Mouse (Mus musculus) lung, postnatal 0 days (tissue): ENCODE measurements around the gene Cdh13. TPM values are rescaled to one million over a fixed set of nuclear protein-coding genes. Genes with fewer than 3 reads are reported as not detected.
A peak's percentile ranks its signal among the peaks of the same experiment; 100 is the strongest.

ENCODE experiments used
- ATAC-seq: fragments of 200-750 bp; cut with Nextera tagmentation; 2 replicates; pipeline ENCODE4 v1.8.0; 2017; ENCODE audit warnings: moderate library complexity
- DNase-seq: peaks from one replicate; pipeline ENCODE4 v3.0.0-alpha.2; 2016; ENCODE audit warnings: low spot score
- H3K27ac ChIP-seq: fragments of 300-500 bp; sonication (generic); 2 replicates; pipeline ENCODE4 v1.5.1; 2014; ENCODE audit warnings: antibody characterized with exemption, mild to moderate bottlenecking, low read length, mixed read lengths
- H3K27me3 ChIP-seq: fragments of 300-500 bp; sonication (generic); replicated peaks from 2 replicates; pipeline ENCODE4 v1.6.1; 2014; ENCODE audit warnings: low read length, mixed read lengths; ENCODE audit not compliant: insufficient read depth
- H3K36me3 ChIP-seq: fragments of 300-500 bp; sonication (generic); 2 replicates; pipeline ENCODE4 v1.6.1; 2014; ENCODE audit warnings: low read length, mixed read lengths; ENCODE audit not compliant: insufficient read depth
- H3K4me1 ChIP-seq: fragments of 300-500 bp; sonication (generic); 2 replicates; pipeline ENCODE4 v1.6.1; 2014; ENCODE audit warnings: antibody characterized with exemption, low read depth, low read length, mixed read lengths; ENCODE audit not compliant: insufficient read depth
- H3K4me2 ChIP-seq: fragments of 300-500 bp; sonication (generic); replicated peaks from 2 replicates; pipeline ENCODE4 v1.6.1; 2014; ENCODE audit warnings: low read depth, mild to moderate bottlenecking, low read length, moderate library complexity, mixed read lengths
- H3K4me3 ChIP-seq: fragments of 300-500 bp; sonication (generic); 2 replicates; pipeline ENCODE4 v1.5.1; 2014; ENCODE audit warnings: low read depth, low read length
- H3K9ac ChIP-seq: fragments of 300-500 bp; sonication (generic); replicated peaks from 2 replicates; pipeline ENCODE4 v1.6.1; 2014; ENCODE audit warnings: low read depth, mild to moderate bottlenecking
- H3K9me3 ChIP-seq: fragments of 300-500 bp; sonication (generic); 2 replicates; pipeline ENCODE4 v1.6.1; 2016; ENCODE audit warnings: low read length, mixed read lengths
- CTCF ChIP-seq: IDR thresholded peaks from 2 replicates; pipeline ENCODE4 v1.5.1; 2016; ENCODE audit warnings: antibody characterized with exemption, mild to moderate bottlenecking
- EP300 ChIP-seq: IDR thresholded peaks from 2 replicates; pipeline ENCODE4 v1.6.1; 2016; ENCODE audit warnings: antibody characterized with exemption, mild to moderate bottlenecking, control low read depth
- WGBS: fragments of 180-500 bp; shearing (Covaris S2); extraction: QIAGEN DNeasy Blood & Tissue Kit; methylation state at CpG from one replicate; pipeline ENCODE4 v1.1.7; 2014; 5-methylcytosine and 5-hydroxymethylcytosine counted together
- polyA plus RNA-seq: library from polyadenylated mRNA; unstranded; fragments of >200 nt; fragmentation: Nextera tagmentation; extraction: Ambion mirVana; gene quantifications from 2 replicates; pipeline ENCODE4 v1.2.1, GENCODE M21; 2015

Cdh13 gene
- polyA plus RNA-seq, 1 experiment from 2014 or later = 8.6 TPM

- H3K4me2 ChIP-seq = no peak overlapping the region
- DNase-seq (no peak), ATAC-seq (no peak)
- H3K4me3 ChIP-seq = no peak overlapping the region
- H3K27ac ChIP-seq = no peak overlapping the region
- no peak for TF ChIP-seq EP300
- TF ChIP-seq CTCF = no peak
- no peaks in the 10 kb centered on the region for H3K9me3 ChIP-seq
- H3K4me1 ChIP-seq = no peaks in the 10 kb centered on the region
- no peaks in the 10 kb centered on the region for H3K27me3 ChIP-seq
- 39% methylated on average over 1 of the region's 1 CpGs for WGBS
- no peak overlapping the region for H3K9ac ChIP-seq
- H3K36me3 ChIP-seq = no peaks in the 10 kb centered on the region
Observed at GRCm38 (mm10) chr8:119245641-119246040, 962.1 kb downstream of the Cdh13 start.

GRCm38 (mm10) chr8:119254358-119254757 is 970.8 kb downstream of the Cdh13 start:
- Histone ChIP-seq H3K4me3 (no peak overlapping the region), H3K27ac (no peak overlapping the region), H3K4me1 (no peaks in the 10 kb centered on the region), H3K9me3 (no peaks in the 10 kb centered on the region), H3K27me3 (no peaks in the 10 kb centered on the region), H3K4me2 (no peak overlapping the region), H3K36me3 (no peaks in the 10 kb centered on the region), H3K9ac (no peak overlapping the region)
- 88% methylated on average over 3 of the region's 3 CpGs for WGBS
- no peak for DNase-seq
- TF ChIP-seq EP300 (no peak), CTCF (no peak)
- ATAC-seq = no peak

GRCm38 (mm10) chr8:119258642-119259041 is 975.1 kb downstream of the Cdh13 start:
- Histone ChIP-seq H3K4me3 (no peak overlapping the region), H3K9ac (no peak overlapping the region), H3K27me3 (no peaks in the 10 kb centered on the region), H3K9me3 (no peaks in the 10 kb centered on the region), H3K36me3 (no peaks in the 10 kb centered on the region), H3K4me1 (no peaks in the 10 kb centered on the region), H3K4me2 (no peak overlapping the region), H3K27ac (no peak overlapping the region)
- ATAC-seq (no peak), DNase-seq (peak; percentile 48)
- TF ChIP-seq CTCF (no peak), EP300 (no peak)
- 35% methylated on average over 10 of the region's 11 CpGs for WGBS

- DNase-seq = no peak
- 61% methylated on average over 7 of the region's 7 CpGs for WGBS
- Histone ChIP-seq H3K36me3 (no peaks in the 10 kb centered on the region), H3K4me3 (no peak overlapping the region), H3K4me2 (no peak overlapping the region), H3K4me1 (no peaks in the 10 kb centered on the region), H3K27me3 (no peaks in the 10 kb centered on the region), H3K9me3 (no peaks in the 10 kb centered on the region), H3K27ac (no peak overlapping the region), H3K9ac (no peak overlapping the region)
- TF ChIP-seq EP300 = no peak
- no peak for TF ChIP-seq CTCF
- ATAC-seq = no peak
Observed at GRCm38 (mm10) chr8:119263750-119264149, 980.2 kb downstream of the Cdh13 start.

DNA sequence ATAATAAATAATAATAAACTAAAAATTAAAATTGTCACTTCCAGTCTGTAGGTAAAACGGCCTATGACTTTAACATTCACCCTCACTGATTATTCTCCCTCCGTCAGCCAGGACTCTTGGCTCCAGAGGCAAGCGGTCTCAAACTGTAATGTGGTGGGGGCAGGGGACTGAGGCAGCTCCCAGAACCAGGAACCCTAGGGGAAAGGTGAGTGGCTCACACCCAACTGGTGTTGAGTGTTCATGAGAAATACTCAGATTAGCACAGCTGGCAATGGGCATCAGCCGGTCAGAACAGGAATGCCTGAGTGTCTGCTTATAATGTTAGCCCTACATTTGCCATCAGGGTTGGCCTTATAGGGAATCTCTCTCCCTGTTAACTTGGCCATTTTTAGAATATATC is 982.8 kb downstream of the Cdh13 start:
- Histone ChIP-seq H3K27me3 (no peaks in the 10 kb centered on the region), H3K4me1 (no peaks in the 10 kb centered on the region), H3K27ac (no peak overlapping the region), H3K4me2 (no peak overlapping the region), H3K36me3 (no peaks in the 10 kb centered on the region), H3K4me3 (no peak overlapping the region), H3K9me3 (no peaks in the 10 kb centered on the region), H3K9ac (no peak overlapping the region)
- ATAC-seq (no peak), DNase-seq (no peak)
- no peak for TF ChIP-seq EP300
- no peak for TF ChIP-seq CTCF
- 77% methylated on average over 4 of the region's 4 CpGs for WGBS

- Histone ChIP-seq H3K4me3 (no peak overlapping the region), H3K27me3 (no peaks in the 10 kb centered on the region), H3K4me2 (no peak overlapping the region), H3K36me3 (no peaks in the 10 kb centered on the region), H3K9me3 (no peaks in the 10 kb centered on the region), H3K4me1 (no peaks in the 10 kb centered on the region), H3K27ac (no peak overlapping the region), H3K9ac (no peak overlapping the region)
- TF ChIP-seq EP300 = no peak
- no peak for TF ChIP-seq CTCF
- ATAC-seq = no peak
- WGBS = 54% methylated on average over 3 of the region's 3 CpGs
- peak; percentile 23 for DNase-seq
Observed at GRCm38 (mm10) chr8:119269576-119269975, 986.0 kb downstream of the Cdh13 start.

- H3K36me3 ChIP-seq = no peaks in the 10 kb centered on the region
- H3K4me1 ChIP-seq = no peaks in the 10 kb centered on the region
- no peaks in the 10 kb centered on the region for H3K27me3 ChIP-seq
- no peaks in the 10 kb centered on the region for H3K9me3 ChIP-seq
- no peak overlapping the region for H3K27ac ChIP-seq
- no peak overlapping the region for H3K4me3 ChIP-seq
- H3K9ac ChIP-seq = no peak overlapping the region
- 81% methylated on average over 9 of the region's 9 CpGs for WGBS
- H3K4me2 ChIP-seq = no peak overlapping the region
- TF ChIP-seq CTCF (no peak), EP300 (no peak)
- no peak for DNase-seq
- no peak for ATAC-seq
Observed at GRCm38 (mm10) chr8:119270371-119270770, 986.8 kb downstream of the Cdh13 start.
